Mouse (Mus musculus) CH12.LX (cell line): ENCODE results near the gene Thoc6. TPM values are rescaled to one million over a fixed set of nuclear protein-coding genes. Genes with fewer than 3 reads are reported as not detected.

Experiments used
- DNase-seq: peaks from one replicate; pipeline ENCODE4 v3.0.0-alpha.2; 2013; ENCODE audit errors: extremely low read depth
- H3K27ac ChIP-seq: 2 replicates; pipeline ENCODE4 v1.5.1; 2012; ENCODE audit warnings: low read depth, mild to moderate bottlenecking, control low read depth, moderate library complexity; ENCODE audit not compliant: insufficient read depth
- H3K27me3 ChIP-seq: replicated peaks from 2 replicates; pipeline ENCODE3; 2012; ENCODE audit warnings: inconsistent platforms
- H3K36me3 ChIP-seq, 2 experiments: replicated peaks in 1 of 2; 2 replicates each; pipeline versions ENCODE3 to v1.6.1; 2012; ENCODE audit warnings: inconsistent platforms in 1 of 2, low read length in 1 of 2, mild to moderate bottlenecking in 1 of 2, mixed read lengths in 1 of 2, moderate library complexity in 1 of 2; ENCODE audit not compliant: control insufficient read depth in 1 of 2, insufficient read depth in 1 of 2
- H3K4me1 ChIP-seq, 2 experiments: 2 replicates each; pipeline ENCODE4 v1.6.1; 2012; ENCODE audit warnings: inconsistent platforms in 1 of 2, moderate library complexity in 1 of 2; ENCODE audit not compliant: insufficient read depth in 2 of 2, control insufficient read depth in 1 of 2
- H3K4me2 ChIP-seq: 2 replicates; pipeline ENCODE4 v1.6.1; 2012; ENCODE audit warnings: low read depth, mild to moderate bottlenecking, control low read depth; ENCODE audit not compliant: poor library complexity, insufficient read depth, severe bottlenecking
- H3K4me3 ChIP-seq, 3 experiments: fragments of 150-350 bp in 1 of 3; sonication (generic) in 1 of 3; replicated peaks in 1 of 3; 2 replicates each; pipeline versions ENCODE3 to v1.5.1; 2011 to 2012; ENCODE audit warnings: low read depth in 2 of 3, low read length in 2 of 3, mild to moderate bottlenecking in 2 of 3, moderate library complexity in 2 of 3, control low read depth in 1 of 3, improper control_type of control experiment in 1 of 3, inconsistent platforms in 1 of 3, mixed read lengths in 1 of 3; ENCODE audit not compliant: poor library complexity in 1 of 3
- H3K79me2 ChIP-seq: replicated peaks from 2 replicates; pipeline ENCODE4 v1.6.1; 2012; ENCODE audit warnings: mild to moderate bottlenecking, moderate library complexity; ENCODE audit not compliant: control insufficient read depth, poor library complexity, insufficient read depth, severe bottlenecking; ENCODE audit errors: extremely low read depth
- H3K9ac ChIP-seq: 2 replicates; pipeline ENCODE4 v1.6.1; 2012; ENCODE audit warnings: low read depth, mild to moderate bottlenecking, control low read depth, moderate library complexity; ENCODE audit not compliant: insufficient read depth
- H3K9me3 ChIP-seq: replicated peaks from 2 replicates; pipeline ENCODE3; 2012; ENCODE audit warnings: low read length, inconsistent platforms, mixed read lengths
- ELF1 ChIP-seq: IDR thresholded peaks from 2 replicates; pipeline ENCODE4 v1.6.1; 2014; ENCODE audit warnings: low read depth, mild to moderate bottlenecking, inconsistent platforms, low read length, improper control_type of control experiment
- EP300 ChIP-seq: IDR thresholded peaks from 2 replicates; pipeline ENCODE4 v1.6.1; 2011; ENCODE audit warnings: low read length, improper control_type of control experiment
- GABPA ChIP-seq: IDR thresholded peaks from 2 replicates; pipeline ENCODE4 v1.6.1; 2012; ENCODE audit warnings: low read depth, low read length, improper control_type of control experiment, inconsistent platforms; ENCODE audit not compliant: insufficient replicate concordance
- HCFC1 ChIP-seq: IDR thresholded peaks from 2 replicates; pipeline ENCODE4 v1.6.1; 2012; ENCODE audit warnings: low read depth, mild to moderate bottlenecking, inconsistent platforms, low read length, improper control_type of control experiment
- MAFK ChIP-seq: IDR thresholded peaks from 2 replicates; pipeline ENCODE4 v1.6.1; 2011; ENCODE audit warnings: low read length, improper control_type of control experiment; ENCODE audit not compliant: insufficient replicate concordance
- MAX ChIP-seq: IDR thresholded peaks from 2 replicates; pipeline ENCODE4 v1.6.1; 2011; ENCODE audit warnings: low read length, improper control_type of control experiment
- MAZ ChIP-seq: IDR thresholded peaks from 2 replicates; pipeline ENCODE4 v1.6.1; 2012; ENCODE audit warnings: low read depth, mild to moderate bottlenecking, inconsistent platforms, low read length, improper control_type of control experiment, moderate library complexity
- MEF2A ChIP-seq: IDR thresholded peaks from 2 replicates; pipeline ENCODE4 v1.6.1; 2014; ENCODE audit warnings: low read depth, mild to moderate bottlenecking, inconsistent platforms, low read length, improper control_type of control experiment, borderline replicate concordance
- MXI1 ChIP-seq: IDR thresholded peaks from 2 replicates; pipeline ENCODE4 v1.6.1; 2011; ENCODE audit warnings: mild to moderate bottlenecking, low read depth, low read length, improper control_type of control experiment
- MYC ChIP-seq: IDR thresholded peaks from 2 replicates; pipeline ENCODE4 v1.6.1; 2011; ENCODE audit warnings: low read depth, mild to moderate bottlenecking, improper control_type of control experiment, low read length
- PAX5 ChIP-seq: IDR thresholded peaks from 2 replicates; pipeline ENCODE4 v1.6.1; 2012; ENCODE audit warnings: low read length, inconsistent platforms, mixed read lengths
- SMC3 ChIP-seq: IDR thresholded peaks from 2 replicates; pipeline ENCODE4 v1.6.1; 2011; ENCODE audit warnings: low read depth, low read length, improper control_type of control experiment
- TCF12 ChIP-seq: IDR thresholded peaks from 2 replicates; pipeline ENCODE4 v1.6.1; 2014; ENCODE audit warnings: low read depth, mild to moderate bottlenecking, inconsistent platforms, low read length, improper control_type of control experiment
- ZC3H11A ChIP-seq: IDR thresholded peaks from 2 replicates; pipeline ENCODE4 v1.6.1; 2012; ENCODE audit warnings: low read depth, mild to moderate bottlenecking, inconsistent platforms, low read length, improper control_type of control experiment
- dilution Hi-C: fragments of 300-500 bp; cut with MboI; formaldehyde crosslinking; loops from 2 replicates; pipeline ENCODE4 v1.14.3; 2020; ENCODE audit warnings: low sequenced_read_pairs; ENCODE audit not compliant: extremely low pct_unique_long_range_greater_than_20kb, extremely low pct_ligation_motif_present
- in situ Hi-C: fragments of 300-500 bp; cut with MboI; formaldehyde crosslinking; loops from 3 replicates; pipeline ENCODE4 v1.14.3; 2019; ENCODE audit warnings: low sequenced_read_pairs, low pct_ligation_motif_present, low pct_unique_long_range_greater_than_20kb, mixed read lengths
- polyA plus RNA-seq: library from polyadenylated mRNA; unstranded; fragments of >175 nt; gene quantifications from 2 replicates; pipeline ENCODE4 v1.2.1, GENCODE M21; 2012; ENCODE audit warnings: low read depth; ENCODE audit not compliant: insufficient read length
- total RNA-seq, 2 experiments: library from RNA; depleted of rRNA; stranded (reverse); fragments of 300-350 nt in 1 of 2; fragments of >200 nt in 1 of 2; gene quantifications; 2 replicates each; pipeline ENCODE4 v1.2.3; 2012 to 2014

Gene Thoc6
- total and polyA plus RNA-seq, 3 experiments = 37.4 to 41.4 (median 37.9) TPM

DNA sequence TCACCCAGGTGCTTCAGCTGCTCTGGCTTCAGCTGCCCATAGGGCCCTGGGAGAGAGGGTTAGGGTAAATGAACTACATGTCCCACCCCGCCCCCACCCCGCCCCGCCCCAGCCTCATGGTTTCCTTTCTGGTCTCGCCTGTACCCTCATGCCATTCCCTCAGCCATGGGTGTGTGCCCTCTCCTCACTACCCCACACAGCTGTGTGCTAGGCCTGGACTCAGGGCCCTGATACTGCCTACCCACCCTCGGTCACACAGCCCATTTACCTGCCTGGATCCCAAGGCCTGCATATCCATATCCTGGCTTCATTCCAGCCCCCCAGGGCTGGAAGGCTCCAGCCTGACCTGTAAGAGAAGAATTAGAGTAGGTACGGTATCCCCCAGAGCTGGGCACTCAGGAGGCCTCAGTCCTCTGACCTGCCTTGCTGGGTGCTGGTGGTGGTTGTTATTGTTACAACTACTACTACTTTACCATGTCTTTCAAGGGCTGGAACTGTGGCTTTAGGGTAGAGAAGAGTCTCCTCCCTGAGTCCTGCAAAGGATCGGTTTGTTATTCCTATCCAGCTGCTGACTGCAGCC, 31.9 kb upstream of the Thoc6 start:
- no peak overlapping the region for H3K27ac ChIP-seq
- dilution Hi-C loops = no loop called here
- H3K4me3 ChIP-seq = no peak overlapping the region
- H3K36me3 ChIP-seq = no peaks in the 10 kb centered on the region
- no peaks in the 10 kb centered on the region for H3K79me2 ChIP-seq
- in situ Hi-C loops = loop anchor here (5.0 kb wide), 1 partner anchor 128 kb away; no protein-coding TSS in a partner anchor
- no peaks in the 10 kb centered on the region for H3K4me1 ChIP-seq
- H3K9ac ChIP-seq = no peak overlapping the region
- TF ChIP-seq ZC3H11A (no peak), GABPA (no peak), MEF2A (no peak), HCFC1 (no peak), EP300 (no peak), MAFK (no peak), MXI1 (no peak), MAX (no peak), TCF12 (no peak)
- no peak for DNase-seq
- H3K4me2 ChIP-seq = no peak overlapping the region
- H3K27me3 ChIP-seq = peaks cover 81% of the 10 kb centered on the region
- H3K9me3 ChIP-seq = no peaks in the 10 kb centered on the region

DNA sequence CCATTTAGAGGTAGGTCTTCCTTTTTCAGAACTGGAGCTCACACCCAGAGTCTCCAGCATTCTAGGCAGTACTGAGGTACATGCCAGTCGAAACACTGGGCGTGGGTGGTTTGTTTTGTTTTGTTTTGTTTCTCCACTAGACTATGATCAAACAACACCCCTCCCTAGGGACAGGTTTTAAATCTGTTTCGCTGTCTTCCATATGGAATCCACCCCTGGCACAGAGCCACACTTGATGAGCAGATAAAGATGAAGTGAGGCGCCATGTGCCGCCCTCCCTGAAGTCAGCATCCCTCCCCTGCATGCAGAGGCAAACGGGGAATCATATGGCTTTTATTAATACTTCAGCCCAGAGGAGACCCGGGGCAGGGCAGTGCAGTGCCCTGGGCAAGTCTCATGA, 31.1 kb upstream of the Thoc6 start:
- H3K27ac ChIP-seq = no peak overlapping the region
- in situ Hi-C loops = loop anchor here (5.0 kb wide), 2 partner anchors 42 to 127 kb away; partner anchors contain the start of gene Bicdl2
- no peak for DNase-seq
- no peaks in the 10 kb centered on the region for H3K9me3 ChIP-seq
- peaks cover 81% of the 10 kb centered on the region for H3K27me3 ChIP-seq
- dilution Hi-C loops = no loop called here
- no peak overlapping the region for H3K4me2 ChIP-seq
- H3K36me3 ChIP-seq = no peaks in the 10 kb centered on the region
- TF ChIP-seq MAFK = no peak
- no peak for TF ChIP-seq MAX
- no peak for TF ChIP-seq ELF1
- no peak for TF ChIP-seq GABPA
- TF ChIP-seq PAX5 = no peak
- TF ChIP-seq MAZ = no peak
- TF ChIP-seq SMC3 = no peak
- TF ChIP-seq MYC = no peak
- no peak for TF ChIP-seq EP300
- H3K4me3 ChIP-seq = no peak overlapping the region
- no peaks in the 10 kb centered on the region for H3K79me2 ChIP-seq
- H3K4me1 ChIP-seq = peaks cover 0 to 6% of the 10 kb centered on the region in 2 experiments; a peak in 2 of 4 replicates
- no peak overlapping the region for H3K9ac ChIP-seq
